Mouse (Mus musculus): ENCODE measurements around the gene Gm6525. TPM values are rescaled to one million over a fixed set of nuclear protein-coding genes. Genes with fewer than 3 reads are reported as not detected.

The Gm6525 gene
- total RNA-seq (2017): not detected in 2 replicates

- ATAC-seq (ENCODE audit: extremely low read depth, insufficient number of reproducible peaks, low FRiP score, poor library complexity, severe bottlenecking): no peak
These were observed at the start of gene Gm6525 for GRCm38 (mm10) chr3:84173581-84174154. Gm6525 (plus strand) TSS chr3:84174104.

- ATAC-seq (ENCODE audit: extremely low read depth, insufficient number of reproducible peaks, low FRiP score, poor library complexity, severe bottlenecking): peak; percentile 35
These were observed 48.1 kb upstream of the Gm6525 start for GRCm38 (mm10) chr3:84125704-84126289.

- ATAC-seq (ENCODE audit: extremely low read depth, insufficient number of reproducible peaks, low FRiP score, poor library complexity, severe bottlenecking): peak; percentile 46
These were observed 47.2 kb upstream of the Gm6525 start for GRCm38 (mm10) chr3:84126721-84127120.

GRCm38 (mm10) chr3:84127431-84127830, 46.5 kb upstream of the Gm6525 start:
- ATAC-seq (ENCODE audit: extremely low read depth, insufficient number of reproducible peaks, low FRiP score, poor library complexity, severe bottlenecking): no peak

- no peak for ATAC-seq (ENCODE audit: extremely low read depth, insufficient number of reproducible peaks, low FRiP score, poor library complexity, severe bottlenecking)
These were observed 44.7 kb upstream of the Gm6525 start for GRCm38 (mm10) chr3:84128871-84129870.

GRCm38 (mm10) chr3:84130776-84131175, 43.1 kb upstream of the Gm6525 start:
- ATAC-seq (ENCODE audit: extremely low read depth, insufficient number of reproducible peaks, low FRiP score, poor library complexity, severe bottlenecking): no peak

- no peak for ATAC-seq (ENCODE audit: extremely low read depth, insufficient number of reproducible peaks, low FRiP score, poor library complexity, severe bottlenecking)
These were observed 42.5 kb upstream of the Gm6525 start for GRCm38 (mm10) chr3:84131369-84131768.

GRCm38 (mm10) chr3:84135387-84135786, 38.5 kb upstream of the Gm6525 start:
- peak; percentile 48; the same call in 1 of the 2 replicates for ATAC-seq (ENCODE audit: extremely low read depth, insufficient number of reproducible peaks, low FRiP score, poor library complexity, severe bottlenecking)

GRCm38 (mm10) chr3:84135933-84136332, 38.0 kb upstream of the Gm6525 start:
- no peak for ATAC-seq (ENCODE audit: extremely low read depth, insufficient number of reproducible peaks, low FRiP score, poor library complexity, severe bottlenecking)

- no peak for ATAC-seq (ENCODE audit: extremely low read depth, insufficient number of reproducible peaks, low FRiP score, poor library complexity, severe bottlenecking)
These were observed 37.4 kb upstream of the Gm6525 start for GRCm38 (mm10) chr3:84136509-84136908.

GRCm38 (mm10) chr3:84140947-84141346, 33.0 kb upstream of the Gm6525 start:
- no peak for ATAC-seq (ENCODE audit: extremely low read depth, insufficient number of reproducible peaks, low FRiP score, poor library complexity, severe bottlenecking)

GRCm38 (mm10) chr3:84149831-84150230, 24.1 kb upstream of the Gm6525 start:
- no peak for ATAC-seq (ENCODE audit: extremely low read depth, insufficient number of reproducible peaks, low FRiP score, poor library complexity, severe bottlenecking)

GRCm38 (mm10) chr3:84154721-84155141, 19.2 kb upstream of the Gm6525 start:
- ATAC-seq (ENCODE audit: extremely low read depth, insufficient number of reproducible peaks, low FRiP score, poor library complexity, severe bottlenecking): no peak

GRCm38 (mm10) chr3:84155146-84155545, 18.8 kb upstream of the Gm6525 start:
- ATAC-seq (ENCODE audit: extremely low read depth, insufficient number of reproducible peaks, low FRiP score, poor library complexity, severe bottlenecking): no peak

- peak; percentile 99 for ATAC-seq (ENCODE audit: extremely low read depth, insufficient number of reproducible peaks, low FRiP score, poor library complexity, severe bottlenecking)
These were observed 18.3 kb upstream of the Gm6525 start, which contains the start of gene Mnd1 for GRCm38 (mm10) chr3:84155558-84156006. Mnd1 (minus strand) TSS chr3:84155786.

GRCm38 (mm10) chr3:84156105-84156504, 17.8 kb upstream of the Gm6525 start:
- ATAC-seq (ENCODE audit: extremely low read depth, insufficient number of reproducible peaks, low FRiP score, poor library complexity, severe bottlenecking): no peak

- no peak for ATAC-seq (ENCODE audit: extremely low read depth, insufficient number of reproducible peaks, low FRiP score, poor library complexity, severe bottlenecking)
These were observed 16.9 kb upstream of the Gm6525 start for GRCm38 (mm10) chr3:84157011-84157410.

GRCm38 (mm10) chr3:84157559-84158350, 16.1 kb upstream of the Gm6525 start:
- ATAC-seq (ENCODE audit: extremely low read depth, insufficient number of reproducible peaks, low FRiP score, poor library complexity, severe bottlenecking): no peak

GRCm38 (mm10) chr3:84165391-84165790, 8.5 kb upstream of the Gm6525 start:
- ATAC-seq (ENCODE audit: extremely low read depth, insufficient number of reproducible peaks, low FRiP score, poor library complexity, severe bottlenecking): no peak
